Mouse (Mus musculus): ENCODE data around the gene Zfp811.
"Not testable (repeated sequence)": the region's sequence is repeated elsewhere in the genome, so short reads cannot be mapped to it uniquely, and the experiment has no call there.

Gene Zfp811

GRCm38 (mm10) chr17:32809544-32810374, at the start of gene Zfp811:
Gene Zfp811 (minus strand): TSS chr17:32809931.
- peak; percentile 91 for DNase-seq (ENCODE audit: low spot score)

GRCm38 (mm10) chr17:32856713-32857112, 47.0 kb upstream of the Zfp811 start:
- DNase-seq (ENCODE audit: low spot score), result not testable (repeated sequence)

GRCm38 (mm10) chr17:32851581-32851980, 41.9 kb upstream of the Zfp811 start:
- DNase-seq (ENCODE audit: low spot score), result peak; percentile 37

- DNase-seq (ENCODE audit: low spot score), result peak; percentile 17
Measured at GRCm38 (mm10) chr17:32841388-32841787, 31.7 kb upstream of the Zfp811 start.

- DNase-seq (ENCODE audit: low spot score), result no peak
Measured at GRCm38 (mm10) chr17:32839083-32839802, 29.5 kb upstream of the Zfp811 start.

GRCm38 (mm10) chr17:32830418-32830782, 20.7 kb upstream of the Zfp811 start:
- DNase-seq (ENCODE audit: low spot score), result no peak

GRCm38 (mm10) chr17:32829540-32830417, 20.0 kb upstream of the Zfp811 start, which contains the start of gene Zfp799:
Gene Zfp799 (minus strand): TSS chr17:32830261.
- DNase-seq (ENCODE audit: low spot score), result peak; percentile 96

GRCm38 (mm10) chr17:32816074-32816784, 6.5 kb upstream of the Zfp811 start:
- DNase-seq (ENCODE audit: low spot score), result peak; percentile 35

GRCm38 (mm10) chr17:32814136-32814535, 4.4 kb upstream of the Zfp811 start:
- DNase-seq (ENCODE audit: low spot score), result no peak

GRCm38 (mm10) chr17:32810648-32811047, 917 bp upstream of the Zfp811 start:
- no peak for DNase-seq (ENCODE audit: low spot score)

GRCm38 (mm10) chr17:32808921-32809320, 810 bp downstream of the Zfp811 start:
- peak; percentile 54 for DNase-seq (ENCODE audit: low spot score)

- DNase-seq (ENCODE audit: low spot score), result no peak
Measured at GRCm38 (mm10) chr17:32789244-32789643, 20.5 kb downstream of the Zfp811 start.

GRCm38 (mm10) chr17:32788576-32788975, 21.2 kb downstream of the Zfp811 start:
- DNase-seq (ENCODE audit: low spot score), result peak; percentile 18

- peak; percentile 96 for DNase-seq (ENCODE audit: low spot score)
Measured at GRCm38 (mm10) chr17:32788094-32788559, 21.6 kb downstream of the Zfp811 start, which contains the start of gene Zfp871. Gene Zfp871 (minus strand): TSS chr17:32788287.

GRCm38 (mm10) chr17:32787436-32788093, 22.2 kb downstream of the Zfp811 start:
- DNase-seq (ENCODE audit: low spot score), result peak; percentile 48

- no peak for DNase-seq (ENCODE audit: low spot score)
Measured at GRCm38 (mm10) chr17:32786944-32787343, 22.8 kb downstream of the Zfp811 start.

GRCm38 (mm10) chr17:32785656-32786055, 24.1 kb downstream of the Zfp811 start:
- no peak for DNase-seq (ENCODE audit: low spot score)

- no peak for DNase-seq (ENCODE audit: low spot score)
Measured at GRCm38 (mm10) chr17:32777564-32777963, 32.2 kb downstream of the Zfp811 start.

GRCm38 (mm10) chr17:32771213-32771612, 38.5 kb downstream of the Zfp811 start:
- DNase-seq (ENCODE audit: low spot score), result no peak

GRCm38 (mm10) chr17:32766422-32766821, 43.3 kb downstream of the Zfp811 start:
- no peak for DNase-seq (ENCODE audit: low spot score)

- no peak for DNase-seq (ENCODE audit: low spot score)
Measured at GRCm38 (mm10) chr17:32757331-32757730, 52.4 kb downstream of the Zfp811 start.

Data from embryo, embryonic 10 days (tissue).